Mouse (Mus musculus): ENCODE measurements around the gene Dzip1. TPM values are rescaled to one million over a fixed set of nuclear protein-coding genes. Genes with fewer than 3 reads are reported as not detected.

Dzip1 gene
- polyA plus RNA-seq, 1 experiment from 2014 or later = 15.8 TPM

DNA sequence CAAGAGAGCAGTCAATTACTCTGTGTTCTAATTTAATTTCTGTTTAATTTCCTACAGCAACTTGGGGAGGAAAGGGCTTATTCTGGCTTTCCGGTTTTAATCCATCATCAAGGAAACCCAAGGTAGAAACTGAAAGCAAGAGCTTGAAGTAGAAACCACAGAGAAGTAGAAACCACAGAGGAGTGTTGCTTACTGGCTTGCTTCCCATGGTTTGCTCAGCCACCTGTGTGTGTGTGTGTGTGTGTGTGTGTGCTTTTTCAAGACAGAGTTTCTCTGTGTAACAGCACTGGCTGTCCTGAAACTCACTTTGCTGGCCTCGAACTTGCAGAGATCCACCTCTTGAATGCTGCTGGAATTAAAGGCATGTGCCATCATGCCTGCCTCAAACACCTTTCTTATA is 4.5 kb upstream of the Dzip1 start:
- H3K27me3 ChIP-seq (ENCODE audit: insufficient read depth, low read length) = no peaks in the 10 kb centered on the region
- no peak overlapping the region for H3K4me2 ChIP-seq (replicated peaks; ENCODE audit: low read depth, low read length)
- H3K9me3 ChIP-seq (ENCODE audit: low read length) = no peaks in the 10 kb centered on the region
- 90% methylated on average over 2 of the region's 2 CpGs for whole genome bisulfite sequencing
- ATAC-seq (ENCODE audit: low FRiP score, low TSS enrichment) = no peak
- no peak overlapping the region for H3K4me3 ChIP-seq (ENCODE audit: low read length)
- no peak overlapping the region for H3K27ac ChIP-seq (ENCODE audit: low read length)
- no peaks in the 10 kb centered on the region for H3K36me3 ChIP-seq (ENCODE audit: insufficient read depth, low read length)
- H3K4me1 ChIP-seq (ENCODE audit: insufficient read depth, low read length) = peaks cover 6% of the 10 kb centered on the region; the same call in 1 of the 2 replicates
- no peak overlapping the region for H3K9ac ChIP-seq (replicated peaks; ENCODE audit: low read length)

- no peaks in the 10 kb centered on the region for H3K36me3 ChIP-seq (ENCODE audit: insufficient read depth, low read length)
- no peak overlapping the region for H3K27ac ChIP-seq (ENCODE audit: low read length)
- H3K4me1 ChIP-seq (ENCODE audit: insufficient read depth, low read length) = peaks cover 14% of the 10 kb centered on the region
- no peak overlapping the region for H3K4me2 ChIP-seq (replicated peaks; ENCODE audit: low read depth, low read length)
- H3K9ac ChIP-seq (replicated peaks; ENCODE audit: low read length) = no peak overlapping the region
- no peaks in the 10 kb centered on the region for H3K27me3 ChIP-seq (ENCODE audit: insufficient read depth, low read length)
- WGBS = 83% methylated on average over 3 of the region's 3 CpGs
- ATAC-seq (ENCODE audit: low FRiP score, low TSS enrichment) = no peak
- no peak overlapping the region for H3K4me3 ChIP-seq (ENCODE audit: low read length)
- no peaks in the 10 kb centered on the region for H3K9me3 ChIP-seq (ENCODE audit: low read length)
Measured at GRCm38 (mm10) chr14:118928565-118928964, 3.3 kb upstream of the Dzip1 start.

GRCm38 (mm10) chr14:118922667-118923184 is 2.5 kb downstream of the Dzip1 start:
- WGBS = 1% methylated on average over 45 of the region's 47 CpGs

GRCm38 (mm10) chr14:118922251-118922650 is 3.0 kb downstream of the Dzip1 start:
- H3K36me3 ChIP-seq (ENCODE audit: insufficient read depth, low read length) = 0 out of 2 replicates have a peak, but pooled peaks cover 3% of the 10 kb centered on the region
- peak overlapping the region; percentile 42 for H3K4me3 ChIP-seq (ENCODE audit: low read length)
- H3K9me3 ChIP-seq (ENCODE audit: low read length) = no peaks in the 10 kb centered on the region
- H3K4me1 ChIP-seq (ENCODE audit: insufficient read depth, low read length) = peaks cover 30% of the 10 kb centered on the region
- peak overlapping the region; percentile 65 for H3K4me2 ChIP-seq (replicated peaks; ENCODE audit: low read depth, low read length)
- H3K27ac ChIP-seq (ENCODE audit: low read length) = no peak overlapping the region
- H3K9ac ChIP-seq (replicated peaks; ENCODE audit: low read length) = peak overlapping the region; percentile 50
- WGBS = 25% methylated on average over 22 of the region's 22 CpGs
- H3K27me3 ChIP-seq (ENCODE audit: insufficient read depth, low read length) = peaks cover 5% of the 10 kb centered on the region; the same call in 1 of the 2 replicates
- ATAC-seq (ENCODE audit: low FRiP score, low TSS enrichment) = no peak

More at GRCm38 (mm10) chr14:118922667-118923184, 2.5 kb downstream of the Dzip1 start:
- Histone ChIP-seq H3K4me1 (ENCODE audit: insufficient read depth, low read length) (peaks cover 30% of the 10 kb centered on the region), H3K36me3 (ENCODE audit: insufficient read depth, low read length) (0 out of 2 replicates have a peak, but pooled peaks cover 3% of the 10 kb centered on the region), H3K9ac (replicated peaks; ENCODE audit: low read length) (peak overlapping the region; percentile 50), H3K9me3 (ENCODE audit: low read length) (no peaks in the 10 kb centered on the region), H3K27ac (ENCODE audit: low read length) (no peak overlapping the region), H3K4me2 (replicated peaks; ENCODE audit: low read depth, low read length) (peak overlapping the region; percentile 65), H3K27me3 (ENCODE audit: insufficient read depth, low read length) (peaks cover 5% of the 10 kb centered on the region; the same call in 1 of the 2 replicates), H3K4me3 (ENCODE audit: low read length) (peak overlapping the region; percentile 42)
- peak; percentile 43 for ATAC-seq (ENCODE audit: low FRiP score, low TSS enrichment)

DNA sequence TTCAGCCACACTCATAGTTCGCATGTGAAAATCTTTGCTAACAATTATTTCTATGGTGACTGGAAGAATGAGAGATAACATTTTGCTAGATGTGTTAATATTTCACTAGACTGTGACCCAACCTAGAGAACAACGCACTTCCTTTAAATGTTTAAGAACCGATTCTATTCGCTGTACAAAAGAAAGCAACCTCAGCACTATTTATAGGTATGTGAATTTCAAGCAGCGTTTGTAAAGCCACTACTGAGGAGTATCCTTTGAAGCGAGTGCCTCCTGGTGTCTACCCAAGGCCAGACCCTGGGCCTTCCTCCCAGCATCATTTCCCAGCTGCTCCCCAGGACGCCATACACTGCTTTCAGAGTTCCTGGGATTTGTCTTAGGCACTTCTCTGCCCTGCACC is 4.6 kb downstream of the Dzip1 start:
- 58% methylated on average over 7 of the region's 7 CpGs for WGBS
- Histone ChIP-seq H3K27me3 (ENCODE audit: insufficient read depth, low read length) (peaks cover 5% of the 10 kb centered on the region; the same call in 1 of the 2 replicates), H3K36me3 (ENCODE audit: insufficient read depth, low read length) (0 out of 2 replicates have a peak, but pooled peaks cover 6% of the 10 kb centered on the region), H3K27ac (ENCODE audit: low read length) (no peak overlapping the region), H3K9me3 (ENCODE audit: low read length) (no peaks in the 10 kb centered on the region), H3K4me2 (replicated peaks; ENCODE audit: low read depth, low read length) (no peak overlapping the region), H3K9ac (replicated peaks; ENCODE audit: low read length) (no peak overlapping the region), H3K4me3 (ENCODE audit: low read length) (no peak overlapping the region), H3K4me1 (ENCODE audit: insufficient read depth, low read length) (peaks cover 27% of the 10 kb centered on the region)
- ATAC-seq (ENCODE audit: low FRiP score, low TSS enrichment) = no peak

DNA sequence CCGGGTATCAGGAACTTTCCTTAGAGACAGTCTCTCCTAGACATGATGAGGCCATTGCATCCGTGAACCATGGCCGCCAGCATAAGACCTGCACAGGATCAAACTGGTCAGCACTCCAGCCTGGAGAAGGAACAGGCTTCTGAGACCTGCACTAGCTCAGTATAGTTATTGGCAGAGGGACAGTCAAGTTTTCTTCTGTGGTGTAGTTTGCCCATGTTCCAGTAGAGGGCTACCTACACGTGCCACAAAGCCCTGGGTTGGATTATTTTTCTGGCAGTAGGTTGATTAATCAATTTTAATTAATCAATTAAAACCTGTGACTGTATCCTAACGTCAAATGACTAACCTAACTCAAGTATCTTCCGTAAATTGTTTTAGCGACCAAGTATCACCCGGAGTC is 6.2 kb downstream of the Dzip1 start:
- ATAC-seq (ENCODE audit: low FRiP score, low TSS enrichment) = no peak
- Histone ChIP-seq H3K9me3 (ENCODE audit: low read length) (no peaks in the 10 kb centered on the region), H3K27ac (ENCODE audit: low read length) (no peak overlapping the region), H3K27me3 (ENCODE audit: insufficient read depth, low read length) (peaks cover 5% of the 10 kb centered on the region; the same call in 1 of the 2 replicates), H3K4me3 (ENCODE audit: low read length) (no peak overlapping the region), H3K9ac (replicated peaks; ENCODE audit: low read length) (no peak overlapping the region), H3K4me2 (replicated peaks; ENCODE audit: low read depth, low read length) (no peak overlapping the region), H3K4me1 (ENCODE audit: insufficient read depth, low read length) (peaks cover 20% of the 10 kb centered on the region), H3K36me3 (ENCODE audit: insufficient read depth, low read length) (0 out of 2 replicates have a peak, but pooled peaks cover 6% of the 10 kb centered on the region)
- WGBS = 67% methylated on average over 8 of the region's 8 CpGs

DNA sequence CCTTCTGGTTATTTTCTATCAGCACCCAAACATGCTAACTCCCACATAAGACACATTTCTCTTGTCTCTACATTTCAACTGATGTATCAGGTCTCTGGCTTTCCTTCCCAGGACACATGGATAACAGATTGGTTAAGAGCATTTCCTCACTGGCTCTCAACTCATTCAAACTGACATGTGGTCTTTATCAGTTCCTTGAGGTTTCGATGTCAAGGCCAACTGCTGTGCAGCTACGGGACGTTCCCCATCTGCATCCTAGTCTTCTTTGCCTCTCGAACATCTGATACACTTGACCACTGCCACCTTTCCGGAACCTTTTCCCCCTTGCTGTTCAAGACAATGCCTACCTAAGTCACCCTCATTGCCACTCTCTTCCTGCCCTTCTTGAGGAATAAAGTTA is 11.6 kb downstream of the Dzip1 start:
- no peak overlapping the region for H3K9ac ChIP-seq (replicated peaks; ENCODE audit: low read length)
- no peak for ATAC-seq (ENCODE audit: low FRiP score, low TSS enrichment)
- H3K4me3 ChIP-seq (ENCODE audit: low read length) = no peak overlapping the region
- H3K9me3 ChIP-seq (ENCODE audit: low read length) = no peaks in the 10 kb centered on the region
- H3K36me3 ChIP-seq (ENCODE audit: insufficient read depth, low read length) = 0 out of 2 replicates have a peak, but pooled peaks cover 3% of the 10 kb centered on the region
- peaks cover 10% of the 10 kb centered on the region for H3K4me1 ChIP-seq (ENCODE audit: insufficient read depth, low read length)
- H3K4me2 ChIP-seq (replicated peaks; ENCODE audit: low read depth, low read length) = no peak overlapping the region
- no peaks in the 10 kb centered on the region for H3K27me3 ChIP-seq (ENCODE audit: insufficient read depth, low read length)
- no peak overlapping the region for H3K27ac ChIP-seq (ENCODE audit: low read length)
- WGBS = 34% methylated on average over 5 of the region's 5 CpGs

- 91% methylated on average over 6 of the region's 6 CpGs for WGBS
- no peak overlapping the region for H3K27ac ChIP-seq (ENCODE audit: low read length)
- H3K4me1 ChIP-seq (ENCODE audit: insufficient read depth, low read length) = peaks cover 10% of the 10 kb centered on the region
- peaks cover 8% of the 10 kb centered on the region for H3K36me3 ChIP-seq (ENCODE audit: insufficient read depth, low read length)
- H3K4me2 ChIP-seq (replicated peaks; ENCODE audit: low read depth, low read length) = no peak overlapping the region
- no peak for ATAC-seq (ENCODE audit: low FRiP score, low TSS enrichment)
- no peaks in the 10 kb centered on the region for H3K27me3 ChIP-seq (ENCODE audit: insufficient read depth, low read length)
- no peak overlapping the region for H3K9ac ChIP-seq (replicated peaks; ENCODE audit: low read length)
- no peak overlapping the region for H3K4me3 ChIP-seq (ENCODE audit: low read length)
- H3K9me3 ChIP-seq (ENCODE audit: low read length) = no peaks in the 10 kb centered on the region
Measured at GRCm38 (mm10) chr14:118911521-118911920, 13.7 kb downstream of the Dzip1 start.

DNA sequence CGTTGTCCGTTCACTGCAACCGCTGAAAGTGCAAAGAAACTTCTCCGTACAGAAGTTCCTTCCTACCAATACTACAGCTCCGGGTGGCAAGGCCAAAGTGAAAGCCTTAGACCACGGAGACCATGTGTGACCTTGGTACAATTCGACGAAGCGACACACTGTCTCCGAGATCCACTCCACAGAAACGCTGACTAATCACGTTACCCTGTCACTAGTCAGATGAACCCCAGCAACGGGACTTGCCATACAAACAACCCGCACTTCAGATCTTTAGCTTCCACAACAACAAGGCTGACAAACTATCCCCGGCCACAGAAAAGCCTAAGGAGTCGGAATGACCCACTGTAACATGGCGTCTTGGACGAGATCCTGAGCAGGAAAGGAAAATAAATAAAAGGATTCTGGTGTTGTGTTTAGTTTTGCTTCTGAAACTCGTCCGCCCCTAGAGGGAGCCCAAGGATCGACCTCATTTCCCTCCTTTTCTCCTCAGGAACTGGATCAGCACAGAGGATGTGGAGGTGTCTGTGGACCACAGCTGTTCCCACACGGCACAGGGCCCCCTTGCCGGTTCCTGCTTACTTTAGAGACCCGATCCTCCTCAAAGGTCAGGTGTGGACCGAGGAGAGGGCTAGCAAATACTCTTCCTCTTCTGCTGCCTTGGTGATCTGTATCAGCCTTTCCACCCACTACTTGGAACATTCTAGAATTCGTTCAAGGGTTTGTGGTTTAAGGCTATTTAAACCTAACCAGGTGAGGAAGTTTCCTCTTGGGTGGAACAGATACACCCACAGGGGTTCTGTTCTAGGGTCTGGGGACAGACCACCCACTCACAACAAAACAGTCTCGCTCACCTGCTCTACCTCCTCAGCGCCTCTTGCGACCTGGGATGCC is 14.7 kb downstream of the Dzip1 start:
- peak overlapping the region; percentile 63 for H3K27ac ChIP-seq (ENCODE audit: low read length)
- peak overlapping the region; percentile 45 for H3K9ac ChIP-seq (replicated peaks; ENCODE audit: low read length)
- WGBS = 36% methylated on average over 29 of the region's 29 CpGs

More for the DNA sequence above, 14.7 kb downstream of the Dzip1 start:
- H3K27me3 ChIP-seq (ENCODE audit: insufficient read depth, low read length) = no peaks in the 10 kb centered on the region
- H3K4me3 ChIP-seq (ENCODE audit: low read length) = peak overlapping the region; percentile 18
- H3K4me2 ChIP-seq (replicated peaks; ENCODE audit: low read depth, low read length) = peak overlapping the region; percentile 41
- H3K4me1 ChIP-seq (ENCODE audit: insufficient read depth, low read length) = peaks cover 10% of the 10 kb centered on the region
- peak; percentile 74 for ATAC-seq (ENCODE audit: low FRiP score, low TSS enrichment)
- H3K9me3 ChIP-seq (ENCODE audit: low read length) = no peaks in the 10 kb centered on the region
- peaks cover 9% of the 10 kb centered on the region for H3K36me3 ChIP-seq (ENCODE audit: insufficient read depth, low read length)
